Mouse (Mus musculus) G1E-ER4 (cell line): ENCODE data around the gene Mdfi. TPM values are rescaled to one million over a fixed set of nuclear protein-coding genes. Genes with fewer than 3 reads are reported as not detected.

Source experiments
- GATA1 ChIP-seq: IDR thresholded peaks from one replicate; pipeline ENCODE4 v1.8.0; 2012; ENCODE audit warnings: low read length, inconsistent platforms
- polyA plus RNA-seq: library from polyadenylated mRNA; stranded (reverse); fragments of >175 nt; gene quantifications from 2 replicates; pipeline ENCODE4 v1.2.3, GENCODE M21; 2012

Mdfi gene
- polyA plus RNA-seq, 1 experiment, result not detected

- no peak for TF ChIP-seq GATA1
Observed at GRCm38 (mm10) chr17:47765986-47766385, 68.5 kb downstream of the Mdfi start.

Other genes starting within 250 kb of the Mdfi start
- 58.2 and 67.0 TPM in 2 replicates for gene Bysl, start 223.2 kb downstream of the Mdfi start, polyA plus RNA-seq
- gene Med20, start 223.1 kb downstream of the Mdfi start, polyA plus RNA-seq, result 6.0 and 7.3 TPM in 2 replicates
- gene Gm20517, start 223.1 kb downstream of the Mdfi start, polyA plus RNA-seq, result 0.11 TPM in 1 of 2 replicates, not detected in the other
- 15.8 and 20.6 TPM in 2 replicates for gene Usp49, start 204.0 kb downstream of the Mdfi start, polyA plus RNA-seq
- 246 and 348 TPM in 2 replicates for gene Tomm6, start 146.3 kb downstream of the Mdfi start, polyA plus RNA-seq
- gene Frs3, start 145.7 kb downstream of the Mdfi start, polyA plus RNA-seq, result 3.2 and 4.1 TPM in 2 replicates
- 0.37 and 0.54 TPM in 2 replicates for gene Gm21981, start 140.2 kb downstream of the Mdfi start, polyA plus RNA-seq
- 5.3 and 5.7 TPM in 2 replicates for gene Prickle4, start 140.0 kb downstream of the Mdfi start, polyA plus RNA-seq
- gene Pgc, start 107.8 kb downstream of the Mdfi start, polyA plus RNA-seq, result not detected in 2 replicates
- 40.1 and 50.4 TPM in 2 replicates for gene Tfeb, start 97.7 kb downstream of the Mdfi start, polyA plus RNA-seq
- gene Foxp4, start 90.0 kb upstream of the Mdfi start, polyA plus RNA-seq, result 35.6 and 46.1 TPM in 2 replicates
- gene 1700122O11Rik, start 203.6 kb upstream of the Mdfi start, polyA plus RNA-seq, result not detected in 2 replicates